Mouse (Mus musculus) liver, adult 2 months (tissue): Measurements from ENCODE around the gene Trim54. TPM values are rescaled to one million over a fixed set of nuclear protein-coding genes. Genes with fewer than 3 reads are reported as not detected.

Experiments
- DNase-seq: peaks from one replicate; pipeline ENCODE4 v3.0.0-alpha.2; 2011; ENCODE audit warnings: low read depth, low spot score; ENCODE audit errors: extremely low read depth
- H3K27ac ChIP-seq: fragments of 200-500 bp; replicated peaks from 2 replicates; pipeline ENCODE4 v1.5.1; 2012; ENCODE audit warnings: low read depth, mild to moderate bottlenecking, control low read depth, inconsistent platforms, low read length; ENCODE audit not compliant: insufficient read depth
- H3K27me3 ChIP-seq: fragments of 200-500 bp; 2 replicates; pipeline ENCODE4 v1.6.1; 2012; ENCODE audit warnings: mild to moderate bottlenecking, moderate library complexity, low read length, inconsistent platforms; ENCODE audit not compliant: control insufficient read depth, insufficient read depth
- H3K36me3 ChIP-seq: fragments of 200-500 bp; 2 replicates; pipeline ENCODE4 v1.6.1; 2012; ENCODE audit warnings: low read length, inconsistent platforms; ENCODE audit not compliant: control insufficient read depth, insufficient read depth
- H3K4me1 ChIP-seq: fragments of 200-500 bp; 2 replicates; pipeline ENCODE4 v1.6.1; 2011; ENCODE audit warnings: low read length; ENCODE audit not compliant: control insufficient read depth, insufficient read depth
- H3K4me3 ChIP-seq: fragments of 200-500 bp; 2 replicates; pipeline ENCODE4 v1.5.1; 2011; ENCODE audit warnings: low read depth, mild to moderate bottlenecking, control low read depth, low read length, moderate library complexity; ENCODE audit not compliant: insufficient read depth
- H3K79me2 ChIP-seq: fragments of 200-500 bp; 2 replicates; pipeline ENCODE4 v1.6.1; 2012; ENCODE audit warnings: inconsistent platforms, mild to moderate bottlenecking, low read length, moderate library complexity; ENCODE audit not compliant: control insufficient read depth, insufficient read depth
- H3K9ac ChIP-seq: fragments of 200-500 bp; 2 replicates; pipeline ENCODE4 v1.6.1; 2012; ENCODE audit warnings: low read depth, mild to moderate bottlenecking, control low read depth, inconsistent platforms, low read length
- CTCF ChIP-seq: fragments of 200-500 bp; IDR thresholded peaks from 2 replicates; pipeline ENCODE4 v1.5.1; 2011; ENCODE audit warnings: low read depth, low read length, control low read depth
- POLR2A ChIP-seq: fragments of 200-500 bp; IDR thresholded peaks from 2 replicates; pipeline ENCODE4 v1.6.1; 2011; ENCODE audit warnings: low read length, control low read depth; ENCODE audit not compliant: insufficient read depth; ENCODE audit errors: extremely low read depth
- WGBS: fragments of 180-500 bp; shearing (Covaris S2); methylation state at CpG from one replicate; pipeline ENCODE4 v1.1.7; 2018; 5-methylcytosine and 5-hydroxymethylcytosine counted together
- polyA plus RNA-seq: library from polyadenylated mRNA; depleted of rRNA; stranded (reverse); fragments of >200 nt; gene quantifications from 2 replicates; pipeline ENCODE4 v1.2.3, GENCODE M21; 2012
- total RNA-seq: library from RNA; depleted of rRNA; stranded (reverse); fragments of >200 nt; gene quantifications from 2 replicates; pipeline ENCODE4 v1.2.3, GENCODE M21; 2014

The Trim54 gene
- total and polyA plus RNA-seq, 2 experiments = 0.28 TPM; not detected in 1

DNA sequence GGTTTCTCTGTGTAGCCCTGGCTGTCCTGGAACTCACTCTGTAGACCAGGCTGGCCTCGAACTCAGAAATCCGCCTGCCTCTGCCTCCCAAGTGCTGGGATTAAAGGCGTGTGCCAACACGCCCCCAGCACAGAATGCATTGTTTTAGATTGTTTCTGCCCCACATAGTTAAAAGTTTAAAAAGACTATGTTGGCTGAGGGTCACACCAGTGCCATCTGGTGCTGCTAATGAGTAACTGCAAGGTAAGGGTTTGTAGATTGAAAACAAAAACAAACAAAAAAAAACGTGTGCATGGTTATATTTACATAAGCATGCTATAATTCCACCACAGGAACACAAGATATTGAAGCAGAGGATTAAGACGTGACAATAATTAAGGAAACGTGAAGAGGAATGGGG is 5.7 kb upstream of the Trim54 start:
- H3K36me3 ChIP-seq = no peaks in the 10 kb centered on the region
- H3K27ac ChIP-seq = no peak overlapping the region
- no peaks in the 10 kb centered on the region for H3K4me1 ChIP-seq
- no peak overlapping the region for H3K9ac ChIP-seq
- no peak for TF ChIP-seq POLR2A
- no peak for TF ChIP-seq CTCF
- peak; percentile 11 for DNase-seq
- H3K27me3 ChIP-seq = no peaks in the 10 kb centered on the region
- WGBS = 26% methylated on average over 7 of the region's 7 CpGs
- H3K79me2 ChIP-seq = no peaks in the 10 kb centered on the region
- H3K4me3 ChIP-seq = no peak overlapping the region

DNA sequence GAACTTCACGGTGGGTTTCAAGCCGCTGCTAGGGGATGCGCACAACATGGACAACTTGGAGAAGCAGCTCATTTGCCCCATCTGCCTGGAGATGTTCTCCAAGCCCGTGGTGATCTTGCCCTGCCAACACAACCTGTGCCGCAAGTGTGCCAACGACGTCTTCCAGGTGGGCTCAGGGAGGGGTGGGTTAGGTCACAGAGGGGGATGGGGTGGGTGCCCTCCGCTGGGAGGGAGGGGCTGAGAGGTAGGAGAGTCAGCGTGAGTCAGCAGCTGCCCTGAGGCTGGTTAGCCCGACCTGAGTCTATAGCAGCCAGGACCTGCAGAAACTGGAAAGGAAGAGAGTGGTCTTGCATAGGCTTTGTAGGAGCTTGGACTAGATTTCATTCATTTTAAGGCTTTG is 400 bp downstream of the Trim54 start:
- Histone ChIP-seq H3K4me3 (no peak overlapping the region), H3K79me2 (no peaks in the 10 kb centered on the region), H3K9ac (no peak overlapping the region), H3K36me3 (no peaks in the 10 kb centered on the region), H3K4me1 (no peaks in the 10 kb centered on the region), H3K27me3 (peaks cover 3% of the 10 kb centered on the region; the same call in 1 of the 2 replicates), H3K27ac (no peak overlapping the region)
- no peak for DNase-seq
- WGBS = 26% methylated on average over 10 of the region's 10 CpGs
- TF ChIP-seq CTCF = no peak
- no peak for TF ChIP-seq POLR2A

DNA sequence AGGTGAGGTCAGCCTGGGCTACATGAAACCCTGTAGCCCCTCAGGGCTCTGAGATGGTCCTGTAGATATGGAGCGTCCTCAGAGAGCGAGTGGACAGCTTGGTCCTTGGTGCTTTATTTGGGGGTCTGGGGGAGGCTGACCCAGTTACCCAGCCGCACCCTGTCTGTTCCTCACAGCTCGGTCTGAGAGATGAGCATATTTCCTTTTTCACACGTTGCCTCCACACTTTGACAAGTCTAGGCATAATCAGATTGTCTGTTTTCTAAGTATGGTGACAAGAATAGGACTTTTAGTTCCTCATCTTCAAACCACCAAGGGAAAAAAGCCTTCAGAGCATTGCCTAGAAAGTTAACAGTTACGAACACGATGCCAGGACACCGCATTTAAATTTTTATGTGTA is 4.6 kb downstream of the Trim54 start:
- DNase-seq = no peak
- H3K9ac ChIP-seq = no peak overlapping the region
- no peak overlapping the region for H3K27ac ChIP-seq
- H3K79me2 ChIP-seq = no peaks in the 10 kb centered on the region
- no peak overlapping the region for H3K4me3 ChIP-seq
- 83% methylated on average over 8 of the region's 8 CpGs for WGBS
- H3K4me1 ChIP-seq = no peaks in the 10 kb centered on the region
- H3K36me3 ChIP-seq = no peaks in the 10 kb centered on the region
- H3K27me3 ChIP-seq = peaks cover 3% of the 10 kb centered on the region; the same call in 1 of the 2 replicates
- TF ChIP-seq CTCF = no peak
- TF ChIP-seq POLR2A = no peak

DNA sequence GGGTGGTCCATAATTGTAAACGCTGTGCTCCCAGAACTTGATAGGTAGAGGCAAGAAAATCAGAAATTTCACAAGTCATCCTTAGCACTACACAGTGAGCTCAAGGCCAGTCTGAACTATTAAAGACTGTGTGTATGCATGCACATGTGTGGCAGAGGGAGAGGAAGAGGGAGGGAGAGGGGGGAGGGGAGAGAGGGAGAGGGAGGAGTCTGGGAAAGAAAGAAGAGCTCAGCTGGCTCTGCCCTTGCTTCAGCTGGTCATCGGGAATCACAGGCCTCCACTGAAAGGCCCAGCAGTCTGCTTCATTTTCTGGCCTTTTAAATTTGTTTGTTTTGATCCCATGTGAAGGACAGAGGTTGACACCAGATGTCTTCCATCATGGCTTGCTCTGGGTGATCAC is 7.0 kb downstream of the Trim54 start:
- 61% methylated on average over 2 of the region's 2 CpGs for WGBS
- H3K9ac ChIP-seq = no peak overlapping the region

DNA sequence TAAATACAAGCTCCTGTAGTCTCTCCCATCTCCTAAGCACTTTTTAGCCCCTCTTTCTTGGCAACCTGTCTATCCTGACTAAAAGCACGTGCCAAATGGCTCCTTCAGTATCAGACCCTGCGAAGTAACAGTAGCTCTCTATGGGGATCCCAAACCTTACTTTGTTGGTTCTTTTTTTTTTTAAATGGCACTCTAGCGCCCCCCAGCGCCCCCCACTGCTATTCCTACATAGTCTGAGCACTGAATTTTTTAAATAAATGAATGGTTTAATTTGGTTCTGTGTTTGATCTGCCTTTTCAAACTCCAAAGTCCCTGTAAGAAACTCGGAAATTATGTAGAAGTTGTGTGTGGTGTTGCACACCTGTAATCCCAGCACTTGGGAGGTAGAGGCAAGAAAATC is 9.5 kb downstream of the Trim54 start:
- Histone ChIP-seq H3K27ac (no peak overlapping the region), H3K4me1 (no peaks in the 10 kb centered on the region), H3K4me3 (no peak overlapping the region), H3K79me2 (no peaks in the 10 kb centered on the region), H3K9ac (no peak overlapping the region), H3K36me3 (no peaks in the 10 kb centered on the region), H3K27me3 (no peaks in the 10 kb centered on the region; the same call in 1 of the 2 replicates)
- no peak for DNase-seq
- TF ChIP-seq POLR2A = no peak
- no peak for TF ChIP-seq CTCF
- 34% methylated on average over 5 of the region's 5 CpGs for WGBS

More for the DNA sequence above, 7.0 kb downstream of the Trim54 start:
- TF ChIP-seq CTCF = no peak
- no peak for TF ChIP-seq POLR2A
- Histone ChIP-seq H3K36me3 (no peaks in the 10 kb centered on the region), H3K79me2 (no peaks in the 10 kb centered on the region), H3K4me3 (no peak overlapping the region), H3K27me3 (no peaks in the 10 kb centered on the region), H3K27ac (no peak overlapping the region), H3K4me1 (no peaks in the 10 kb centered on the region)
- DNase-seq = no peak

DNA sequence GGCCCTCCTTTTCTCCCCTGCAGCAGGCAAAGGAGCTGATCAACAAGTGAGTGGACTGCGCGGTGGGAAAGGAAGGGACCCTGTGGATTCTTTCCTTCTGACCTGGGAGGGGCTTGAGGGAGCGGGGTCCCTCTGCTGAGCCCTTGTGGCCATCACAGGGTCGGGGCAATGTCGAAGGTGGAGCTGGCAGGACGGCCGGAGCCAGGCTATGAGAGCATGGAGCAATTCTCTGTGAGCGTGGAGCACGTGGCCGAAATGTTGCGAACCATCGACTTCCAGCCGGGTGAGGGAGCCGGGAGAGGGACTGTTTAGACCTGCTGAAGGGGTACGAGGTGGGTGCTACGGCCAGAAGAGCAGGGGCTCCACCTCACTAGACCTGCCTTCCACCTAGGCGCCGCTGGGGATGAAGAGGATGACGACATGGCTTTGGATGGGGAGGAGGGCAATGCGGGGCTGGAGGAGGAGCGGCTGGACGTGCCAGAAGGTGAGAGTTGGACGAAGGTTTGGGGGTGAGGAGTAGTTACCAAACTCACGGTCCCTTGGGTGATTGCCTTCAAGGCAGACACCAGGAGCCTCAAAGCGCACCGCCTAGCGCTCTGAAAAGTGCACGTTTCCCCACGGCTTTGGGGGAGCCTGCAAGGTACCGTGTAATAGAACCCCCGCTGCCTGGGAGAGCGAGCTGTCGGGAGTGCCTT is 20.4 kb downstream of the Trim54 start:
- Histone ChIP-seq H3K4me3 (no peak overlapping the region), H3K27me3 (peaks cover 17% of the 10 kb centered on the region), H3K9ac (no peak overlapping the region), H3K36me3 (peaks cover 3% of the 10 kb centered on the region; the same call in 1 of the 2 replicates), H3K79me2 (no peaks in the 10 kb centered on the region), H3K4me1 (no peaks in the 10 kb centered on the region; the same call in 1 of the 2 replicates), H3K27ac (no peak overlapping the region)
- TF ChIP-seq POLR2A = no peak
- no peak for TF ChIP-seq CTCF
- no peak for DNase-seq
- 3% methylated on average over 33 of the region's 33 CpGs for WGBS
